ENCODE assay signal across 13 mouse cellular contexts in the genomic region with DNA sequence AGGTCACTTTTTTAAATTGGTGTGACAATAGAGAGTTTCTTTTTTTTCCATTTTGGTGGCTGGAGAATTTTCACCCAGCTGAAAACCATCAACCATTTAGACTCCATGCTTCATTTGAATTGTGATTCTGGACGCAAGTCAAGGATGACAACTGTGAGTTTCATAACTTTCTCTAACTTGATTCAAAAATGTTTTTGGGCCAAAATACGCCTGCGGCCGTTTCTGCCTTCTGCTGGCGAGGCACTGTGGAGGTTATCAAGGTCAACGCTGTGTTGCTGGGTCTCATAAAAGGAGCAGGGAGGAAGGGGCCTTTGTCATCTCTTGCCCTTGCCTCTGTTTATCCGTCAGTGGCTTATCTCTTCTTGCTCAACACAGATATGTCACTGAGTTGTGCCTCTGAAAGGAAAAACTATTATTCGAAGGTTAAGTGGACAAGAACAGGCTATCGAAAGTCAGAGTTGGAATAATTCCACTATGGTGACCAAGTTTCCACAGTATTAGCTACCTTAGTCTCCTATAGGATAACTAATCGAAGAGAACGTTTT.
DNase-seq lines count a peak whose midpoint lies in the region; ATAC-seq lines count a peak whose summit lies in the region.
"Had no signal": no experiment of that assay in that cellular context is flagged by ENCODE, and none has a peak within 500 bp of the region (broad histone marks: within the 10 kb centered on the region; RNA-seq: fewer than 3 reads in every experiment).

No protein-coding gene starts in this region.

- H3K27me3 ChIP-seq in kidney, embryonic 14.5 days (ENCODE audit: control insufficient read depth, insufficient read depth, low read length) = no peaks in the 10 kb centered on the region
- H3K27me3 ChIP-seq in forebrain, embryonic 11.5 days (ENCODE audit: control insufficient read depth, insufficient read depth, low read length) = no peaks in the 10 kb centered on the region

- peak; percentile 71 to 92 for DNase-seq in adrenal gland, adult (ENCODE audit: inconsistent age in 2 of 2, low spot score in 1 of 2)
- DNase-seq in adrenal gland, postnatal 4 days (ENCODE audit: low spot score in 2 of 2) = no peak
- peak; percentile 26 for DNase-seq in kidney, adult 18-20 months
- peak; percentile 66 for DNase-seq in adrenal gland, postnatal 10 days
- DNase-seq in kidney, postnatal 14 days = peak; percentile 81
- DNase-seq in spleen, postnatal 14 days (ENCODE audit: low spot score in 2 of 2) = no peak
- DNase-seq in forebrain, embryonic 11.5 days (ENCODE audit: low spot score) = no peak
- DNase-seq: embryo, embryonic 11 days; retina, postnatal 1 day; spleen, adult 18-20 months had no signal

- no peak overlapping the region for H3K4me3 ChIP-seq in kidney, embryonic 14.5 days (ENCODE audit: low read length)
- no peak overlapping the region for H3K4me3 ChIP-seq in forebrain, embryonic 11.5 days (ENCODE audit: low read depth, low read length)
- H3K4me3 ChIP-seq: limb, embryonic 10.5 days had no signal

- no peak overlapping the region for H3K9ac ChIP-seq in kidney, embryonic 14.5 days (ENCODE audit: low read depth, low read length)
- H3K9ac ChIP-seq in forebrain, embryonic 11.5 days (ENCODE audit: low read length) = no peak overlapping the region

- no peaks in the 10 kb centered on the region for H3K4me1 ChIP-seq in kidney, embryonic 14.5 days (ENCODE audit: control insufficient read depth, insufficient read depth, low read length)
- H3K4me1 ChIP-seq in forebrain, embryonic 11.5 days (replicated peaks; ENCODE audit: control insufficient read depth, insufficient read depth, low read length) = no peaks in the 10 kb centered on the region

- WGBS in kidney, embryonic 14.5 days = 85% methylated on average over 11 of the region's 11 CpGs
- 93% methylated on average over 11 of the region's 11 CpGs for WGBS in forebrain, embryonic 11.5 days

- no peak for ATAC-seq in kidney, embryonic 14.5 days (ENCODE audit: low FRiP score, low TSS enrichment)
- no peak for ATAC-seq in forebrain, embryonic 11.5 days (replicated peaks; ENCODE audit: low FRiP score)

- no peak overlapping the region for H3K4me2 ChIP-seq in kidney, embryonic 14.5 days (replicated peaks; ENCODE audit: low read depth, low read length)
- H3K4me2 ChIP-seq in forebrain, embryonic 11.5 days (ENCODE audit: low read depth, low read length, severe bottlenecking) = no peak overlapping the region
- H3K4me2 ChIP-seq: midbrain, embryonic 11.5 days had no signal

- no peak overlapping the region for H3K27ac ChIP-seq in kidney, embryonic 14.5 days (ENCODE audit: low read depth, low read length)
- no peak overlapping the region for H3K27ac ChIP-seq in forebrain, embryonic 11.5 days (ENCODE audit: low read depth, low read length)
- H3K27ac ChIP-seq: limb, embryonic 10.5 days had no signal

- H3K36me3 ChIP-seq in kidney, embryonic 14.5 days (ENCODE audit: control insufficient read depth, insufficient read depth, low read length) = no peaks in the 10 kb centered on the region
- H3K36me3 ChIP-seq in forebrain, embryonic 11.5 days (ENCODE audit: control insufficient read depth, insufficient read depth, low read length) = no peaks in the 10 kb centered on the region
- H3K36me3 ChIP-seq: limb, embryonic 10.5 days had no signal

- no peaks in the 10 kb centered on the region for H3K9me3 ChIP-seq in kidney, embryonic 14.5 days (ENCODE audit: control insufficient read depth, low read length)
- H3K9me3 ChIP-seq in forebrain, embryonic 11.5 days (ENCODE audit: control insufficient read depth, low read length) = no peaks in the 10 kb centered on the region
- H3K9me3 ChIP-seq: limb, embryonic 10.5 days had no signal

Comparison
In these comparisons a context has a peak if more than half of its experiments do, and no peak if none do; other contexts are left out.
1. DNase-seq: peak in adrenal gland, adult (2 of 2), kidney, adult 18-20 months (single experiment), adrenal gland, postnatal 10 days (single experiment) and kidney, postnatal 14 days (single experiment); none in adrenal gland, postnatal 4 days (0 of 2), spleen, postnatal 14 days (0 of 2) and forebrain, embryonic 11.5 days (single experiment).